Mouse (Mus musculus): ENCODE measurements at regions not wholly inside any gene's neighbourhood (a gene's known extent, or its start where the extent isn't known, plus 50 kb on each side); places are given as distances from the start of the nearest gene placed in this dataset.

DNA sequence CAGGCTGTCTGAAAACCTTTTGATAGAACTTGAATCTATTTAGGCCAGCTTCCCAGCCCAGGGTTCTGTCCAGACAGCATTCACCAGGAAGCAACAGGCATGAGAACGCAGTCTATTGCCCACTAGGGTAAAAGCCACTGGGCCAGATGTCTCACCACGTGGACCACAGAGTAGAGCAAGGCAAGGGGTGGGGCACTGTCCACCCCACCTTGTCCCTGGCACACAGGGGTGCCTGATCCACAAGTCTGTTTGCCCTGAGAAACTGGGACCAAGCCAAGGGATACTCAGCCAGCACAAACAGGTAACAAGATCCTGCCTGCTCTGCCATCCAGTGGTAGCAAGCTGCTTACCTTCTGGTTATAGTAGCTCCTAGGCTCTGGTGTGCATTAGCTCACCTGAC lies 1006.3 kb downstream of the 4930447A16Rik start:
- peak; percentile 68 for TF ChIP-seq CTCF (IDR thresholded peaks at IDR 0.05)
- no peak for TF ChIP-seq EP300 (IDR thresholded peaks at IDR 0.05)

All from lung, postnatal 0 days (tissue).